Mouse (Mus musculus): Measurements from ENCODE around the gene E130308A19Rik.

The E130308A19Rik gene

GRCm38 (mm10) chr4:59728839-59729238 is 102.8 kb downstream of the E130308A19Rik start:
- DNase-seq (ENCODE audit: low spot score), result no peak

DNA sequence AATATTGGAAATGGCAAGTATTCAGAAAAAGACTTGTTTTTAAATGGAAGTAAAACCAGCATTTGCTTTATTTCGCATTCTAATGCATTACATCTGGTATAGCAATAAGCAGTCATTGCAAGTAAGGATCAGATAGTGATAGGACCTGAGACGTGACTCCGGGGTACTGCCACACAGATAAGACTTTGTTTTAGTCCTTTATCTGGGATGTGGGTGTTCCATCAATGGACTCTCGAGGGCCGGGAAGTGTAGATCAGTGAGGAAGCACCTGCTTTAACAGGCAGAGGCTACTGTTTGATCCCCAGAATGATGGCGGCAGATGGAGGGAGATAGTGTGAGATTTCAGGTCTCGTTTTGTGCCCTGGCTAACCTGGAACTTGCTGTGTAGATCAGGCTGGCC is 105.5 kb downstream of the E130308A19Rik start:
- DNase-seq (ENCODE audit: low spot score), result no peak

DNA sequence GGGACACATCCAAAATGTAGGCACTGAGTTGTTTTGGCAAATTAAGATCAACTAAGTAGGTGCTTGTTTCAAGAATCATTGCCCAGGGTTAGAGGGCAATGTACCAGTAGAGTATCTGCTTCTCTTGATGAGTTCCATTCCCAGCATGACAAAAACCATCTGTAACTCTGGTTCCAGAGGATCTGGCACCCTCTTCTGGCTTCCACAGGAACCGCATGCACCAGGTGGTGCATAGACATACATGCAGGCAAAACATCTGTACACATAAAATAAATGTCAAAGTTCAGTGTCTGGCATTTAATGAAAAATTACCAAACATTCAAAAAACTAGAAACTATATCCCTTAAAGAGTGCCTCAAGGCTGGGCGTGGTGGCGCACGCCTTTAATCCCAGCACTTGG is 113.3 kb downstream of the E130308A19Rik start:
- DNase-seq (ENCODE audit: low spot score), result no peak

GRCm38 (mm10) chr4:59739882-59740281 is 113.9 kb downstream of the E130308A19Rik start:
- no peak for DNase-seq (ENCODE audit: low spot score)

DNA sequence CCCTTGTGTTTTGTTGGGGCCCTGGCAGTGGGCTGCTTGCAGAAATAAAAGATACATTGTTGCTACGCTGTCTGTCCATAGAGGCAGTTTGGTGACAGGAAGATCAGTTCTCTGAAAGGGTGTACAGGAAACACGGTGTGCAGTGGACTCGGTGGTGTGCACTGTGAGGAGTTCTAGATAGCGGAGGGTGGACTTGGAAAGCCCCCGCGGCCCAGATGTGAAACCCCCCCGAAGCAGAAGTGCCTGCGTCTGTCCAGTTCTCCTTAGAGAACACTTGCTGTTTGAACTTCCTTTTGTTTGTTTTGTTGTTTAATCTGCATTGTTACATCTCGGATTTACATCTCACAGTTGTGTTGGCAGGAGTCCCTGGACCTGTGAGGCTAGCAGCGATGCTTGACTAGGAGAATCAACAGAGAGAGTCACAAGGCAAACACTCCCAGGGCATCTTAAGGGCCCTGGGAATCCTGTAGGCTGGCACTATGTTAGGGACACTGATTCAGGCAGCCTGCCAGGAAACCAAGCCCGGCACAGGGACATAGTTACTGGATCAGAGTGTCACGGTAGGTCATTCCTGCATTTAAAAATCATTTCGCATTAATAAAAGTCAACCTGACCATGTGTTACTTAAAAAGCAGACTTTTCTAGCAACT is 127.6 kb downstream of the E130308A19Rik start:
- no peak for DNase-seq (ENCODE audit: low spot score)

- DNase-seq (ENCODE audit: low spot score), result peak; percentile 38
Measured at GRCm38 (mm10) chr4:59756332-59757082, 130.5 kb downstream of the E130308A19Rik start.

GRCm38 (mm10) chr4:59757452-59758435 is 131.7 kb downstream of the E130308A19Rik start:
- no peak for DNase-seq (ENCODE audit: low spot score)

- no peak for DNase-seq (ENCODE audit: low spot score)
Measured at GRCm38 (mm10) chr4:59760016-59760415, 134.0 kb downstream of the E130308A19Rik start.

DNA sequence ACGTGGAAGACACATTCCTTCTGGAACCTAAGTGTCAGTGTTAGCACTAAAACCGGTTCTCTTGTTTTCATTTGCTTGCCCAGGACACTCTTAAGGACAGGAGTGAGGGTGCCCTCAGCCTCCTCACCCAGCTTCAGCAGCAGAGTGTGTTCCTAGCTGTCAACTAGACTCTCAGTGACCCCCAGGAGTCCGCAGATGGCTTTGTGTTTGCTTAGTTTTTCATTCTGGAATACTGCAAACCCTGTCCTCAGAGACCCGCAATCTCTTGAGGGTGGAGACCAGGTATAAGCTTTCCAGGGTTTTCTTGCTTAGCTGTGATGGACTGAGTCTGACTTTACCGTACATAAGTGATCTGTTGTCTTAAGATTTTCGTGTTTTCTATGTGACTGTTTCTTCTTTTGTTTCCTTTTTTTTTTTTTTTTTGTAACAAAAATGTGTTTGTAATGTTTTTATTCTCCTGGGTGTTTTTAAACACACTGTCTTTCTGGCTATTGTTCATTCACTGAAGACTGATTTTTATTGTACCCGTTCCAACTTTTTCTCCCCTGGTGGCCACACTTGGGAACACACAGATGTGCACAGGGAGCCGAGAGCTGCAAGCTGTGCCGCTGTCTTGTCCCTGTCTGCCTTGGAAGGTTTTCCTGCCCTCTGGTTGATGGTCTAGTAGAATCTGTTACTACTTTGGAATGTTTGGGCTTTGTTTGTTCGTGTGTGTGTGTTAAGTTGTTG is 134.8 kb downstream of the E130308A19Rik start:
- DNase-seq (ENCODE audit: low spot score), result no peak

- DNase-seq (ENCODE audit: low spot score), result no peak
Measured at GRCm38 (mm10) chr4:59761365-59761729, 135.3 kb downstream of the E130308A19Rik start.

- no peak for DNase-seq (ENCODE audit: low spot score)
Measured at GRCm38 (mm10) chr4:59764950-59765349, 138.9 kb downstream of the E130308A19Rik start.

GRCm38 (mm10) chr4:59765385-59766005 is 139.5 kb downstream of the E130308A19Rik start:
- DNase-seq (ENCODE audit: low spot score), result no peak

GRCm38 (mm10) chr4:59767717-59768116 is 141.7 kb downstream of the E130308A19Rik start:
- DNase-seq (ENCODE audit: low spot score), result no peak

- no peak for DNase-seq (ENCODE audit: low spot score)
Measured at GRCm38 (mm10) chr4:59772171-59772879, 146.3 kb downstream of the E130308A19Rik start.

GRCm38 (mm10) chr4:59777828-59778227 is 151.8 kb downstream of the E130308A19Rik start:
- DNase-seq (ENCODE audit: low spot score), result no peak

DNA sequence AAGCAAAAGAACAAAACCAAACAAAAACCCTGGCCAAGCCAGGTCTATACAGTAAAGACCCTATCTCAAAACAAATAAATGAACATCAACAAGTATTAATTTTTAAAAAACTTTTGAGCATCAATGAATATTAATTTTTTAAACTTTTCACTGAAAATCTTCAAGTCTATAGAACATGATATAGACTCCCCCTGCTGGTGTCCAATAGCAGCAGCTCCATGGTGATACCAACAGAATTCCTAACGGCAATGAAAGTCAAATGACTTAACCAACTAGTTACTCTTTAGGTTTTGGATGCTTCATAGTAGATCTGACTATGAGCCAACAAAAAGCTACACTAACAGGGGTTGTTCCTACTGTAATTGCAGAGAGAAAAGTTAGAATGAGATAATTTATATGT is 154.6 kb downstream of the E130308A19Rik start:
- no peak for DNase-seq (ENCODE audit: low spot score)

DNA sequence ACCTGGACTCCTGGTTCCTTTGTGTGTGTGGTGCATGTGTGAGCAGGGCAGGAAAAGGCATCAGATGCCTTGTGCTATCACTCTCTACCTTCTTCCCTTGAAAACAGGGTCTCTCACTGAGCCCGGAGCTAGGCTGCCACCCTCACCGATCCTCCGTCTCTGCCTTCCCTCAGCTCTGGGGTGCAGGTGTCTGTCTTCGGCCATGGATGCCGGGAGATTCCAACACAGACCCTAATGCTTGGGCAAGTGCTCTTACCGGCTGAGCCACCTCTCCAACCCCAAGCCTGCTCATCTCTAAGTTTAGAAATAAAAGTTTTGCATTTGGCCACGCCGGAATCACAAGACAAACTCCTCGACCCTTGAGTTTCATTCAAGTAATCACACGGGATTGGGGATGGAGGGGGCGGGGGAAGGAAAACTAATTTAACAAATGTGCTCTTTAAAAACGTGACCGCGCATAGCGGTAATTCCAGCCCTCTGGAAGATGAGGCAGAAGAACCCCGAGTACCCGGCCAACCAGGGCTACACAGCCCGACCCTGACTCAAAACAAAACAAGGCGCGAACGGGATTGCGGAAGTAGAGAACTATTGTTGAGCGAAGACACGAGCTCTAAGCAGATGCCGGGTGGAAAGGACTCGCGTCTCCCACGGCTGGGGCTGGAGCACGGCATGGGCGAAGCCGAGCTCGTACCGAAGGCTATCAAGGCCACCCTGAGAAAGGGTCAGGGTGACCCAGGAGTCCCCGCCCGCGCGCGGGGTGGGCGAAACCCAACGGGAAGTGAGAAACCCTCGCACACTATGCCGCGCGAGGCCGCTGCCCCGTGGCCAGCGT is 157.1 kb downstream of the E130308A19Rik start:
- DNase-seq (ENCODE audit: low spot score), result no peak

GRCm38 (mm10) chr4:59783685-59784279 is 157.8 kb downstream of the E130308A19Rik start:
- peak; percentile 83 for DNase-seq (ENCODE audit: low spot score)

DNA sequence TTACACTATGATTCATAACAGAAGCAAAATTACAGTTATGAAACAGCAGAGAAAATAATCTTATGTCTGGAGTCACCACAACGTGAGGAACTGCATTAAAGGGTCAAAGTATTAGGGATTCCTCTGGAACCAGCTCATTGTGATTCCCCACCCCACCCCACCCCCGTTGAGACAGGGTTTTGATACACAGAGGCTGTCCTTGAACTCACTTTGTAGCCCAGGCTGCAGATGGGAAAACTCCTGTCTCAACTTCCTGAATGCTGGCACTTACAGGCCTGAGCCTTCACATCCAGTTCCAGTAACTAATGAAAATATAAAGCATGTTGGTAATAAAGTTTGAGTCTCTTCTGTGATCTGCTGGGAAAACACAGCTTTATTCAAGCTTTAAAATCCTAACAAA is 159.4 kb downstream of the E130308A19Rik start:
- DNase-seq (ENCODE audit: low spot score), result no peak
